Mouse (Mus musculus) T-helper 17 cell (primary cell): ENCODE measurements at regions not wholly inside any gene's neighbourhood (a gene's known extent, or its start where the extent isn't known, plus 50 kb on each side); places are given as distances from the start of the nearest gene placed in this dataset.

ENCODE experiments used
- in situ Hi-C, 2 experiments: fragments of 300-600 bp; cut with MboI, MseI; formaldehyde crosslinking; loops; 1 replicate in 1 of 2; 2 replicates in 1 of 2; pipeline ENCODE4 v1.15.1; 2025; ENCODE audit warnings: high pct_unique_total_duplicates in 2 of 2

GRCm38 (mm10) chrX:52668679-52669078, 54.9 kb upstream of the Gpc3 start:
- in situ Hi-C loops: no loop called here

DNA sequence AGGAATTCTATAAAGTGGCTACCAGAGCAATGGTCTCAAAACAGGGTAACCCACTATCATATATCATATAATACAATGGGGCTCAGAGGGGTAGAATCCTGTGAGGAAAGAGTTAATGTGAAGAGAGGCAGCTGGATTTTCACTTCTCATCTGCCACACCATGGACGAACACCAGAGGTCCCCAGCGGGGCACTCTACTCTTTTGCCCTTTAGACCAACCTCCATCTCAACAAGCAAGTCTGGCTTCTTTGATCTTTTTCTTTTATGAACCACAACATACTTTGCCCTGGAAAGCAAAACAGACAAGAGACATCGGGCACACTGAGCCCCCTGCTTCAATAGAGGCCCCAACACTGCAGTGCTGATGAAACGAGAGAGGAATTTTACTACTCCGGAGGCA, 65.3 kb upstream of the Gpc3 start:
- in situ Hi-C loops: loop anchor here in 1 of 2 experiments (10.0 kb wide), 1 partner anchor 406 kb away; no protein-coding TSS in a partner anchor

DNA sequence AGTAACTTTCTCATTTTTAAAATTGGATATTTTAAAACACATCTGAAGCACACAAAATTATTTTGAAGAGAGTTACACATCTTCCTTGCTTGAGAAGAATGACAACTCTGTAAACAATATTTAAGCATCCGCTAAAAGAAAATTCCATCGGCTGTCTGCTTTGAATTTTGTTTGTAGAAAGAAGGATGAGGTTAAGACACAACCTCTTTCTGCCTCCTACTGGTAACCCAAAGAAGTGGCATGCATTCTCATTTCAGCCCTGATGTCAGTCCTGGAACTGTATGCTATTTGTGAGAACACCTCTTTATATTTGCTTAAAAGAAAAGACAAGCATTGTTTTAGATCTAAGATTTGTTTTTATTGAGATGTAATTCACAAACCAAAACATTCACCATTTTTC, 80.6 kb upstream of the Gpc3 start:
- in situ Hi-C loops: no loop called here

DNA sequence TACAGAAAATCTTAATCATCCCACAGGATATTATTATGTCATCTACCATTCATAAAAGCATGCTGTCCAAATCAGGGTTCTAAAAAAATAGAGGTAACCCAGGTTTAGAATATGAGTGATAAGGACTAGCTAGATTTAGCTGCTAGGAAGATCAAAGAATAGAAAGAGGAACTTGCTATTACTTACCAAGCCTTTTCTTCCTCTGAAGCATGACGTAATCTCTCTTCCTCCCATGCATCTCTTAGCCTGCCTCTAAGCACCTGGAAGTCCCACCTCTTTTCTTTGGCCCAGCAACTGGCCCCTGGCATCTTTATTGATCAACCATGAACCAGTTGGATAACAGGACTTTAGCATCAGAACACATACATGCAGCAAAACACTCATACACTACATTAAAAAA, 85.9 kb upstream of the Gpc3 start:
- in situ Hi-C loops: no loop called here

DNA sequence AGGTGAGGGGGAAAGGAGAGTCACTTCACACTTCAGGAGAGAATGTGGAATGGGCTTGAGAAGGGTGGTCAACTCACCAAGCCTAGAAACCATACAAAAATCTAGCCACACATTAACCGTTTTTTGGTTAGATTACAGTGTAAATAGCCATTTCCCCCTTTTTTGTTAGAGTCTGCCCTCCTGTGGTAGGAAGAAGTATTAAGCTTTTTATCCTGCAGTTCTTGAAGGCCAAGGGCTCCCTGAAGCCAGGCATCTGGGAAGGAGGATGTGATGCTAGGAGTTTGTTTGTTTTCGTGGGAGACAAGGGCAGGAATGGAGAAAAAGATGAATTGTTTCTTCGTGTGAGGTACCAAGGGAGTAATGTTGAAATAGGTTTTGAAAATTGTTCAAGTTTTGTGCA, 73.5 kb upstream of the Ccdc160 start:
- in situ Hi-C loops: no loop called here

DNA sequence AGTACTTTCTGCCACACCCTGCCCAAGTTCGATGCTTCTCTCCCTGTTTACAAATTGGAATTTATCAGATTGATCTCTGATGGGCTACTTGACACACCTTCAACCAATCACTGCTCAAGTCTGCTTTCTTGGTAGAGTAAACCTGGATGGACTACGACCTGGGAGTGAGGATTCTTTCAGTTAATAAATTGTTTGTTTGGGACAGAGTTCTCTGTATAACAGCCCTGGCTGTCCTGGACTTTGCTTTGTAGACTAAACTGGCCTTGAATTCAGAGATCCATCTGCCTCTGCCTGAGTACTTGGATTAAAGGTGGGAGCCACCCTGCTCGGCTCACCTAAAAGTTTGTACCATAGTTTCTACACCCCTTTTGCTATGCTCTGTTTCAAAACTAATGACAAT, 52.9 kb upstream of the Ccdc160 start:
- in situ Hi-C loops: no loop called here
